Mouse (Mus musculus): ENCODE measurements around the gene Ltbp1. TPM values are rescaled to one million over a fixed set of nuclear protein-coding genes. Genes with fewer than 3 reads are reported as not detected.
"Not testable (repeated sequence)": the region's sequence is repeated elsewhere in the genome, so short reads cannot be mapped to it uniquely, and the experiment has no call there.

Gene Ltbp1
- polyA plus RNA-seq, 1 experiment from 2014 or later, result 174 TPM

- ChIA-PET POLR2A (no interaction called here), CTCF (interaction anchor here (1.1 to 1.3 kb wide), 2 partner anchors 9 to 15 kb away, joined by 3 read pairs; no protein-coding TSS in a partner anchor)
- no peak for TF ChIP-seq CTCF (IDR thresholded peaks at IDR 0.05)
- in situ Hi-C loops (cut with MboI; ENCODE audit: low pct_unique_long_range_greater_than_20kb), result no loop called here
- no peak for DNase-seq (ENCODE audit: low read depth, low spot score)
- ATAC-seq, result no peak
- no peaks in the 10 kb centered on the region for H3K27me3 ChIP-seq
Measured at GRCm38 (mm10) chr17:75133983-75134382, 128.6 kb downstream of the Ltbp1 start.

- no peak for ATAC-seq
- CTCF ChIA-PET, result no interaction called here
- no peak for DNase-seq (ENCODE audit: low read depth, low spot score)
- H3K27me3 ChIP-seq, result no peaks in the 10 kb centered on the region
- in situ Hi-C loops (cut with MboI; ENCODE audit: low pct_unique_long_range_greater_than_20kb), result no loop called here
- POLR2A ChIA-PET, result no interaction called here
- no peak for TF ChIP-seq CTCF (IDR thresholded peaks at IDR 0.05)
Measured at GRCm38 (mm10) chr17:75139731-75140130, 134.4 kb downstream of the Ltbp1 start.

GRCm38 (mm10) chr17:75142845-75143244 is 137.5 kb downstream of the Ltbp1 start:
- POLR2A ChIA-PET; H3K27me3 ChIP-seq; ATAC-seq; CTCF ChIA-PET; DNase-seq (ENCODE audit: low read depth, low spot score); in situ Hi-C loops (cut with MboI; ENCODE audit: low pct_unique_long_range_greater_than_20kb): not testable (repeated sequence)

- no peak for TF ChIP-seq CTCF (IDR thresholded peaks at IDR 0.05)
- ATAC-seq (no peak), DNase-seq (ENCODE audit: low read depth, low spot score) (no peak)
- in situ Hi-C loops (cut with MboI; ENCODE audit: low pct_unique_long_range_greater_than_20kb), result no loop called here
- ChIA-PET CTCF (no interaction called here), POLR2A (interaction anchor here (0.5 kb wide), 1 partner anchor 174 kb away, joined by 3 read pairs; no protein-coding TSS in a partner anchor)
- no peaks in the 10 kb centered on the region for H3K27me3 ChIP-seq
Measured at GRCm38 (mm10) chr17:75143927-75144326, 138.6 kb downstream of the Ltbp1 start.

- ChIA-PET POLR2A (interaction anchor here (1.5 kb wide), 1 partner anchor 10 kb away, joined by 3 read pairs; no protein-coding TSS in a partner anchor), CTCF (no interaction called here)
- in situ Hi-C loops (cut with MboI; ENCODE audit: low pct_unique_long_range_greater_than_20kb), result no loop called here
- H3K27me3 ChIP-seq, result no peaks in the 10 kb centered on the region
- no peak for ATAC-seq
- no peak for DNase-seq (ENCODE audit: low read depth, low spot score)
- no peak for TF ChIP-seq CTCF (IDR thresholded peaks at IDR 0.05)
Measured at GRCm38 (mm10) chr17:75147218-75147617, 141.8 kb downstream of the Ltbp1 start.

- TF ChIP-seq CTCF (IDR thresholded peaks at IDR 0.05), result no peak
- in situ Hi-C loops (cut with MboI; ENCODE audit: low pct_unique_long_range_greater_than_20kb), result no loop called here
- ATAC-seq (peak; percentile 39), DNase-seq (ENCODE audit: low read depth, low spot score) (no peak)
- CTCF ChIA-PET, result interaction anchor here (1.5 kb wide), 1 partner anchor 65 kb away, joined by 3 read pairs; no protein-coding TSS in a partner anchor
- POLR2A ChIA-PET, result no interaction called here
- H3K27me3 ChIP-seq, result no peaks in the 10 kb centered on the region
Measured at GRCm38 (mm10) chr17:75151800-75152199, 146.4 kb downstream of the Ltbp1 start.

GRCm38 (mm10) chr17:75153088-75153487 is 147.7 kb downstream of the Ltbp1 start:
- ChIA-PET CTCF (interaction anchor here (1.5 kb wide), 1 partner anchor 66 kb away, joined by 3 read pairs; no protein-coding TSS in a partner anchor), POLR2A (interaction anchor here (1.0 kb wide), 1 partner anchor 10 kb away, joined by 3 read pairs; no protein-coding TSS in a partner anchor)
- in situ Hi-C loops (cut with MboI; ENCODE audit: low pct_unique_long_range_greater_than_20kb), result no loop called here
- no peaks in the 10 kb centered on the region for H3K27me3 ChIP-seq
- TF ChIP-seq CTCF (IDR thresholded peaks at IDR 0.05), result no peak
- DNase-seq (ENCODE audit: low read depth, low spot score) (no peak), ATAC-seq (no peak)

- no peak for TF ChIP-seq CTCF (IDR thresholded peaks at IDR 0.05)
- POLR2A ChIA-PET, result interaction anchor here (1.4 kb wide), 1 partner anchor 11 kb away, joined by 3 read pairs; no protein-coding TSS in a partner anchor
- CTCF ChIA-PET, result interaction anchor here (1.1 to 1.3 kb wide), 2 partner anchors 8 to 110 kb away, joined by 3 to 4 read pairs; no protein-coding TSS in a partner anchor
- H3K27me3 ChIP-seq, result no peaks in the 10 kb centered on the region
- no peak for ATAC-seq
- in situ Hi-C loops (cut with MboI; ENCODE audit: low pct_unique_long_range_greater_than_20kb), result no loop called here
- DNase-seq (ENCODE audit: low read depth, low spot score), result no peak
Measured at GRCm38 (mm10) chr17:75158385-75158784, 153.0 kb downstream of the Ltbp1 start.

- in situ Hi-C loops (cut with MboI; ENCODE audit: low pct_unique_long_range_greater_than_20kb), result no loop called here
- POLR2A ChIA-PET, result no interaction called here
- no peak for DNase-seq (ENCODE audit: low read depth, low spot score)
- ATAC-seq, result no peak
- H3K27me3 ChIP-seq, result no peaks in the 10 kb centered on the region
- no peak for TF ChIP-seq CTCF (IDR thresholded peaks at IDR 0.05)
- CTCF ChIA-PET, result interaction anchor here (1.5 kb wide), 1 partner anchor 165 kb away, joined by 3 read pairs; no protein-coding TSS in a partner anchor
Measured at GRCm38 (mm10) chr17:75159066-75159787, 153.9 kb downstream of the Ltbp1 start.

- in situ Hi-C loops (cut with MboI; ENCODE audit: low pct_unique_long_range_greater_than_20kb), result no loop called here
- ChIA-PET CTCF (interaction anchor here (0.9 kb wide), 1 partner anchor 14 kb away, joined by 3 read pairs; no protein-coding TSS in a partner anchor), POLR2A (no interaction called here)
- H3K27me3 ChIP-seq, result no peaks in the 10 kb centered on the region
- no peak for DNase-seq (ENCODE audit: low read depth, low spot score)
- ATAC-seq, result no peak
- no peak for TF ChIP-seq CTCF (IDR thresholded peaks at IDR 0.05)
Measured at GRCm38 (mm10) chr17:75161062-75161461, 155.7 kb downstream of the Ltbp1 start.

GRCm38 (mm10) chr17:75161931-75162330 is 156.6 kb downstream of the Ltbp1 start:
- ChIA-PET POLR2A (no interaction called here), CTCF (no interaction called here)
- DNase-seq (ENCODE audit: low read depth, low spot score) (no peak), ATAC-seq (no peak)
- TF ChIP-seq CTCF (IDR thresholded peaks at IDR 0.05), result no peak
- H3K27me3 ChIP-seq, result no peaks in the 10 kb centered on the region
- in situ Hi-C loops (cut with MboI; ENCODE audit: low pct_unique_long_range_greater_than_20kb), result no loop called here

Data from Patski (cell line).